Mouse (Mus musculus) layer of hippocampus, postnatal 14 days (tissue): ENCODE results near the gene Cela3a. TPM values are rescaled to one million over a fixed set of nuclear protein-coding genes. Genes with fewer than 3 reads are reported as not detected.

Experiments used
- total RNA-seq, 2 experiments: library from RNA; stranded (reverse); gene quantifications; 2 replicates each; pipeline ENCODE4 v1.2.3; 2021

Gene Cela3a
- total RNA-seq, 2 experiments from 2014 or later = not detected

Other genes starting within 250 kb of the Cela3a start
- 10 to 100 TPM; 10.0 to 11.3 TPM for gene Wnt4, start 132.3 kb downstream of the Cela3a start, total RNA-seq
- 100 to 1,000 TPM; 401 to 404 TPM for gene Cdc42, start 52.1 kb downstream of the Cela3a start, total RNA-seq
- gene Cela3b, start 20.7 kb upstream of the Cela3a start, total RNA-seq = not detected
- gene 1700013G24Rik, start 43.5 kb upstream of the Cela3a start, total RNA-seq = not detected
- gene Hspg2, start 59.0 kb upstream of the Cela3a start, total RNA-seq = 10 to 100 TPM; 11.5 to 17.9 TPM
- not detected for gene Ldlrad2, start 164.8 kb upstream of the Cela3a start, total RNA-seq
- 100 to 1,000 TPM; 116 to 131 TPM for gene Usp48, start 184.0 kb upstream of the Cela3a start, total RNA-seq